Mouse (Mus musculus): ENCODE results near the gene Myh8.

Myh8 gene

DNA sequence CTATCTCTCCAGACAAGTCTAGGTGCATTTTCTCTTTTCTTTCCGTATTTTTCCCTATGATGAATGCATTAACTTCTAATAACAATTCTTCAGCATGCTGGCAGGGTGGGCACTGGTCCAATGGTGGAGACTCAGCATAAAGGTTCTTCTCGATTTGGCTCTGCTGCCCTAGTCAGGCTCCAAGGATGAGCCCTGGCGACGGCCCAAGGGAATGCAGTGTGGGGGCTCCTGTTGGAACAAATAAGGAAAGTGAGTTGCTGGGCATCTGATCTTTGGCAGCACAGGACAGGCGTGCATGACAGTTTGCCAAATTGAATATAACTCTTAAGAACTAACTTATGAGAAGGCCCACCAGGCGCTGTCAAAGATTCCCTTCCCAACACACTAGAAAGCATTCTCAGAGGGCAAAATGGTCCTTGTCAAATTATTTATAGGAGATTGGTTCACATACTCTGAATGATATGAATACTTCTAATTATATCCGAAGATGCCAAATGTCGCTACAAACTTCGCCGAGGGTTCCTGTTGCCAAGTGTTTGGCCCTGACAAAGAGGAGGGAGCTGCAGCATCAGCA is at the start of gene Myh8:
Myh8 (plus strand) TSS at position 524 of the 574 bp plus-strand sequence.
- no peak for DNase-seq

DNA sequence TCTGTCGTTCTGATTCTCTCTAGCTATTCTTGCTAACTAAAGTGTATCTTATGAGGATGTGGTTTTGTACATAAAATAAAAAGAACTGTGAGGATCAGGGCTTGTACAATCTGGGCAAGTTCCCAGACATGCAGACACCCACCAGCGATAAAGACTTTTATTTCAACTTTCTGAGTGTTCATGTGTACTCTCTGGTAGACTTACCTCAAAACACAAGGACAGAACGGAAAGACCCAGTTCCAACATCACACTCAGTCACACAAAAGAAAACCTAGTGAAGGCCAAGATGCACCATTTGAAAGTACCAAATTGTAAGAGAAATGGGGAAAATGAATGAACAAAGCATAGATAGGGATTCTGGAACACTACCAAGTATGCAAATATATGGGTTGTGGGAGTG is 48.2 kb upstream of the Myh8 start:
- no peak for DNase-seq

DNA sequence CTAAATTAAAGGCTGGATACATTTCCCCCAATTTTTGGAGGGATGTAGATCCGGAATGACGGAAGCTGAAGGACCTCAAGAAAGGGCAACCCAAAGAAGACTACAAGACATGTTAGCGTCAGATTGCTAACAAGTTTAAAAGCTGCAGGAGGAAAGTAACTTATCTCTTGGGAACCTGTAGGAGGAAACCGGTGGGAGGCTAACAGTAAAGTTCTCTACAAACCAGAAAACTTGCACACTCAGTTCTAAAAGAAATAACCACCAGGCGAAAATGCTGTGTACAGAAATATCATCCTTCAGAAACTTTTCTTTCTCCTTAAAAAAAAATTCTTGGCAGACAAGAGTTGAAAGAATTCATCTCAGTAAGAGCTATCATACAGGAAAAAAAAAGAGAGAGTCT is 47.8 kb upstream of the Myh8 start:
- no peak for DNase-seq

DNA sequence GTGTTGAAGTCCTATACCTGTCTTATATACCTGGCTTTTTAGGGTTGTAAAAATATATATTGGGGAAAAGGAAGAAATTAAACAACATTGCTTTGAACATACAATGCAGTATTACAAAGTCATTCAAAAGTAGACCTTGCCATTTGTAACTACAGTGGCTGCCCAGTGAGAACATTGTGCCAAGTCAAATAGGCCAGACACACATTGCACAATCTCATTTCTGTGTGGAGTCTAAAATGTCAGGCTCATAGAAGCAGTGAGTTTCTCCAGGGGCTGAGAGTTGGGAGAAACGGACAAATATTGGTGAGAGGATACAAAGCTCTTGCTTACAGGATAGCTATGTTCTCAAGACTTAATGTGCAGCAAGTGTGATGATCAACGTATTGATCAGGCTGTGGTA is 47.0 kb upstream of the Myh8 start:
- peak; percentile 79 for DNase-seq

DNA sequence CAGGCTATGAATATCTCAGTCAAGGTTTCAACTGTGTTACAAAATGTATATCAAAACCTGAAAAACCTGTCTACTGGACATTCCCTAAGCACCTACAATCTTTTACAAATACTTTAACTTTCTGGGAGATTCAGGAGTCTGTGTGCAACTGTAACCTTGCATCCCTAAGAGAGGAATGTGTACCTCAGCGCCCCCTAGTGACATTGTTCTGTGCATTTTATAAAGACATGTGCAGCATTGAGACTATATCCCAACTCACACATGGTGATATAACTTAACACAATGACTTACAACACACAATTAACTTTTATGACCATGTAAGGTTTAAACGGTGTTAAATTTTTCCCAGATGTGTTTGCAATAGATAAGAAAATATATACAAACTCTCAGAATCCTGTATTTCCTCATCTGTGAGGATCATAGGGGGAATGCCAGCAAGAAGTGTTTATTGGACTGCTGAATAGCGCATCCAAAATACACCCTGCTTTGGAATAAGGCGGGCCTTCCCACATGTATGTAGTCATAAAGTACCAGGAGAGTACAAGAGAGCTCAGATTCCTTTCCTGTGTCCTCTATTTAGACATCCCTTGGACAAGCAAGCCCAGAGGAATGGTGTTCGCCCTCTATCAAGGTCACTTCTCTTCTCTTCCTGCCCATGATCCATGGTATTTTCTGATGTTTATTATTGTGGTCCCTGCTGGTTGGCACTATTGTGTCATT is 41.1 kb upstream of the Myh8 start:
- DNase-seq, result peak; percentile 81

DNA sequence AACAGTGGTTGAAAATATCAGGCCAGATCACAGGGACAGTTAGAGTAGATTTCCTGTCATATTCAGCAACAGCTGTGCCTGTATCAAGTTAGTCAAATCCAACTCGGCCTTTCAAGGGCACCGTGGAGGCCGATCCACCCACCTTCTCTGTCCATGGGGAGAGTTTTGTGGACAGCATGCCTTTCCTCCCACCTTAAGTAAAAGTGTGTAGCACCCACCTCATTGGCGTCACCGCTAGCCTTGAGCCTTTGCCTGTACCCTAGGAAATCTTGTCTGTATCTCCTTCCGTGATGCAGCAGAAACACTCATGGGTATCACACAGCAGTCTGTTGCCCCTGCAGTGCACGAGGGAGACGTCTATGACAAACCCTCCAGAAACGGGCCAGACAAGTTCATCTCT is 40.1 kb upstream of the Myh8 start:
- DNase-seq, result no peak

DNA sequence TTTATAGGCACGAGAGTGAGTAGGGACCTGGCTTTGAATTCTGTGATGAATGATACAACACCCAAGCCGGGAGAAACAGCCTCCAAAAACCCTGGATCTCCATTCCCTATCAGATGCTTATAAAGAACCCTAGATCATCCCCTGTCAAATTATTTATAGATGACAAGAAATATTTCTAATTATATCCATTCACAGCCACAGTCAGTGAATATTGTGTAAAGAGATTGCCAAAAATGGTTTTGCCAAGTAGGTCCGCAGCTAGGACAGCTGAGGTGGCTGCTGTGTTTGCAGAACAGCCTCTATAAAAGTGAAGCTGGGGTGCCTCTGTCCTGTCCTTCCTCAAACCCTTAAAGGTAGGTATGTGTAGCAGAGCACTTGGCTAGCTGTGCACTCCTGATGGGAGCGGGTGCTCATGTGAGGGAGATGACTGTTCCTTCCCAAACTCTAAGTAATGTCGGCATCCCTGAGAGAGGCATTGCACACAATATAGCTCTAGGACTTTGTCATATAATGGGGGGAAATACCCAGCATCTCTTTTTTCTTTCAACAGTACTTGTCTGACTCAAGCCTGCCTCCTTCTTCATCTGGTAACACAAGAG is 39.3 kb upstream of the Myh8 start, which contains the start of gene Myh4:
Myh4 (plus strand) TSS at position 549 of the 599 bp plus-strand sequence.
- no peak for DNase-seq

DNA sequence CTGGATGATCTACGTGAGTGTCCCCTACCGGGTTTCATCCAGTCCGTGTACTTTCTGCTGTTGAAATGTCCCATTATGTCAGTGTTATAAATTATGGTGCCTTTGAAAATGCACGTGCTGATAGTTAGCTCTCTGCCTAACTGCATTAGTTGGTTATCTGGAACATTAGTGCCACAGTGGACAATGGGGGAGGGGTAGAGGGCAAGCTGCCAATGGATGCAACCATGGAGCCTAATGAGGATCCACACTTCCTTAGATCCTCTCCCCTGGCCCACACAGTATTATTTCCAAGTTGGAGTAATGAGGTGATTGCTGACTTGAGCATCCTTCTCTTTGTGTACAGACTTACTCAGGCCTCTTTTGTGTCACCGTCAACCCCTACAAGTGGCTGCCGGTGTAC is 35.9 kb upstream of the Myh8 start:
- no peak for DNase-seq

DNA sequence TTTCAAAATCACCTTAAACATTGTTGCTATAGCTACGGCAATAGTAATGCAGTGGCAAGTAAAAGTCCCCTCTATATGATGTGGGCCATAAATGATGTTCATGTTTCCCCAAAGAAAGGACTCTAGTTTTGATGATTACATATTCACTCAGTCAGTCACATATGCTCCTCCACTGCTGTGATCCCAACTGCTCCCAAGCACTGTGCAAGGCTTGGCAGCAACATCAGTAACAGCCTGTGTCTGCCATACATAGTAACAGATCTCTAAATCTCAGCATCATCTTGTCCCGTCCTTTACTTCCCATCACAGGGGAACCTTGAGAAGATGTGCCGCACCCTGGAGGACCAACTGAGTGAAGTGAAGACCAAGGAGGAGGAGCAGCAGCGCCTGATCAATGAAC is 23.2 kb upstream of the Myh8 start:
- no peak for DNase-seq

DNA sequence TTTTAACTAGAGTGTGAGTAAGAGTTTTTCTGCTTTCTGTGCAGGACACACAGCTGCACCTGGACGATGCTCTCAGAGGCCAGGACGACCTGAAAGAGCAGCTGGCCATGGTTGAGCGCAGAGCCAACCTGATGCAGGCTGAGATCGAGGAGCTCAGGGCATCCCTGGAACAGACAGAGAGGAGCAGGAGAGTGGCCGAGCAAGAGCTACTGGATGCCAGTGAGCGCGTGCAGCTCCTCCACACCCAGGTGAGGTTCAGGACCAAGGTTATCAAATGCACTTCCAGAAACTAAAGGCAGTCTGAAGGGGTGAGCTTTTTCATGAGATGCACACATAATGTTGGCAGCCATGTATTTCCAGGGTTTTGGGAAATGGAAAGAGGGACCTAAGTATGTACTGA is 19.9 kb upstream of the Myh8 start:
- DNase-seq, result no peak

DNA sequence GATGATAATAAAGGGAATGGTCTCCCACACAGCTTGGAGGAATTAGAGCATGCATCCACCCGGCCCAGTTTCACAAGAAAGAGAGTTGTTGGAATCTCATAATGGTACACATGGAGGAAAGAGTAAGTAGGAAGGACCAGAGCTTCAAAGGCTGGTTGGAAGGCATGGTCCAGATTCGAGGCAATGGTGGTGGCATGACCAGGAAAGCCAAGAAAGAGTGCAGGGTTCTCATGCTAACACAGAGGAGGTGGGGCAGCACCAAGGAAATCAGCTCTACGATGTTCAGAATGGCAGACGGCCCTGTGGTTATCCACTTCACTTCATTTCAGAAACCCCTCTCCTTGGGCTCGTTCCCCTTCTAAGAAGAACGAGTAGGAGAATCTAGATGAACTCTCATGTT is 16.0 kb upstream of the Myh8 start:
- DNase-seq, result no peak

DNA sequence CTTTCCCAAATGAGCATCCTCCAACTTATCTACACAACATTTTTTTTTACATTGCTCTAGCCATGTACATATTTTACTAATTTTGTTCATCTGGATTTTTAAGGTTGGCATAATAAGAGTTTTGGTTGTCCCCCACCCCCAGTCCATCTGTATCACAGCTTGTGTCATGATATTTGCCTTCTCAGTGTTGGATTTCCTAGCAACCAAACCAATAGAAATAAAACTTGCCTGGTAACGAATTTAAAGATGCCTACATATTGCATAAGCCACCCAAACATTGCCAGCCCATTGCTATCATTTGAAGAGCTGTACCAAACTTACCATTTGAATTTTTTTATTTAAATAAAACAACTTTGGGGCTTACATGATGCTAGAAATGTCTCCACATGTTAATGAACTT is 16.5 kb downstream of the Myh8 start:
- no peak for DNase-seq

DNA sequence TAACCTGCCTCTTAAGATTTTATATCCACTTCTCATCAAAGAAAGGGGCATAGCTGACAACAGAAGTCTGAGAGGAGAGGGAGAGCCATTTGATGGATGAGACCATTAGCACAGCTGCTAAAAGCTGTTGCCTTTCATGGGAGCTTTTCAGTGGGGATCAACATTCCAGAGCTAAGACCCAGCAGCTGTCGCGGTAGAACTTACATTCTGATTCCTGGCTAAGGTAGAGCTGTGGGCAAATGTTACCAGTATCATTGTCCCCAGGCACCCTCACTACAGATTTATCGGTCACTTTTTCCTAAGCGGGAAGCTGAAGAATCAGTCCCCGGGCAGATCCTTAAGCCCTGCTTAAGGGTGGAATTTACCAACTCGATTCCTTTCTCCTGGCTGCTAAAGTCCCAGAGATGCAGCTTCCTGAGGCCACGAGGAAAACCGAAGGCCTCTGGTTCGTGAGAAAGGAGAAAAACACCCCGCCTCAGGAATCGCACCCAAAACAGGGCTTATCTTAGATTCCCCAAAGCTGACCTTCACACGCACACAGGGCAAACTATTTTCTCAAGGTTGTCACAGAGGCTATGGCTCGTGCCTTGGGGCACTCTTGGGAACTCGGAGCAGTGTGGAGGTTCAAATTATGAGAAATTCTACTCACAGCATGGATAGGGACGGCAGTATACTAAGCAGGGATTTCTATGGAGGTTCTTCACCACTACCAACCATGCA is 37.0 kb downstream of the Myh8 start:
- DNase-seq, result no peak

DNA sequence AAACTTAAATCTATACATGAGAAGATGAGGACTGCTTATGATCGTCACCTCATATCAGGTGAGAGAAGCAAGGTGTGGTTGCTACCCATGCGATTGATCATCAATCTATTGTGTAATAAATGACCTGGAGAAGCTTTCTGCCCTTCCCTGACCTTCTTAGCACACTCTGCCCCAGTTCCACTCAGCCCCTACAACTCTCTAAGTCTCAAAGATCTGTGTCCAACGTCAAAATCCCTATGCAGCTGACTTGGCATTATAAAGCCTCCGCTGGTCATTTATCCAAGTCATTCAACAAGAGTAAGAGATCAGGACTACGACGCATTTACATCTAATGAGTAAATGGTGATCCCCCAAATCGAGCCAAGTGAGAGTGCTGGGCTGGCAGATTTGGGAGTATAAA is 44.4 kb downstream of the Myh8 start, which contains the start of gene Myh13:
Myh13 (plus strand) TSS at position 301 of the 400 bp plus-strand sequence.
- no peak for DNase-seq

DNA sequence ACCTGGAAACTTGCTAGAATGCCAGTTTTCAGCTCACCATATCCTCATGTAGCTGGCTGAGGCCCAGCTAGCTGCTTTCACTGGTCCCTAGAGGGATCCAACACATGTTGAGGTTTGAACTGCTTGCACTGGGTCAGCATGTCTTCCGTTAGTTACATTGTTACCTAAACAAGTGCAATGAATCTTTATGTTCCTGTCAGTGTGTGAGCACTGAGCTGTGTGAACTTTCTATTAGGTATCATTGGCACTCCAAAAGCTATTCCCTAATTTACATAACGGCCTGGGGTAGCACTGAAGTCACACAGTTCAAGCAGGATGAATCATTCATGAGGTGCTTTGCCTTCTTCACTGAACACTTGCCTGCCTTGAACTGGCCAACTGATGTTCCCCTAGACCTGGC is 49.6 kb downstream of the Myh8 start:
- no peak for DNase-seq

DNA sequence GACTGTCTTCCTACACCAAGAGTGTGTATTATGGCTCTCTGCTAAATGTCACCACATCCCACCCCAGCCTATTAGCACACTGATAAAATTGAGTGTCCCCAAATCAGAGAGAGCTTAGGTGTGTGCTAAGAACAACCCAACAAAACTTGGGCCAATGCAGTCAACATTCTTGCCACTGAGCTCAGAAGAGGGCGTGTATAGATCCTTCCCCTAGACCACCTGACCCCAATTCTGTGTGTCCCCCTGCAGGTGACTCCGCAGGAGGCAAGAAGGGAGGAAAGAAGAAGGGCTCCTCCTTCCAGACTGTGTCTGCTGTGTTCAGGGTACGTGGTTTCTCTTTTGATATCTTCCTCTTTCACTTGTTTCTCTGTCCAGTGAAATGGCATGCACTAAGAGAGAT is 67.6 kb downstream of the Myh8 start:
- DNase-seq, result no peak

DNA sequence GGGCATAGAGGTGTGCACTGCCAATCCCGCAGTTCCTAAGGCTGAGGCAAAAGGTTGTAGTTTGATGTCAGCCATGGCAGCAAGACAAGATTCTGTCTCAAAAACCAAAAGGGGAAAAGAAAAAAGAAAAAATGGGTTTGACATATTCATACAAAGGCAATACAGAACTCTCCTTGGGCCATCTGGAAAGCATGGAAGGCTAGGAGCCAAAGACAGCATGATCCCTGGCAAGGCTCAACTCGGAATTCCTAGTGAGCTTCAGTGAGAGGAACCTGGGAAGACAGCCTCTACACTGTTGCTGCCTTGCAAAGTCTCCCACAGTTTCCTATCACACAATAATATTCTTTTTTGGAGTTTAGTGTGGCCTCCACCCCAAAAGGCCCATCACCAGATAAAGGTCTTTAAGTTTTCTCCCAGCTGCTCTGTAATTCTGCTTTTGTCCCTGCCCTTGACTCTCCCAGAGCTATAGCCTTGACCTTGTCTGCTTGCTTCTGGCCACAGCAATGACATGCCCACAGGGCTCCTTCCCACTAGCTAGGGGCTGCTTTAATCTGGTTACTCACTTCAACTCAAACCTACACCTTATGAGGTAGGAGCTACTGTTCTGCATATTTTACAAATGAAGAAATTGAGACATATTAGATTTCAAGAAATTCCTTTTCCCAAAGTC is 68.4 kb downstream of the Myh8 start:
- DNase-seq, result no peak

DNA sequence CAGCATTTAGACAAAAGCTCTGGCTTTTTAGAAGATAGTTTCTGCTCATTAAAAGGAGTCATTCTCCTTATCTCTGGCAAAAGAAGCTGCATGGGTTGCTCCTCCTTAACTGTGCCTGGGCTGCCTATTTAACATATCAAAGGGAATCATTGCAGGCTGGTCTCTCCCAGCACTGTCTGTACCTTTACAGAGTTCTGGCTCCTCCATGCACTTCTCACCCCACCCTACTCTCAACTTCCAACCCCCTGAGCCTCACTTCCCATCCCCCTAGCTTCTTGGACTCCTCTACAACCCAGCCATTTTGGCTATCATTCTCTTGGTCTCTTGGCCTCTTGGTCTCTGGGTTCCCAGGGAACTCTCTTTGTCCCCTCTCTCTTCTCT is 68.9 kb downstream of the Myh8 start:
- no peak for DNase-seq

DNA sequence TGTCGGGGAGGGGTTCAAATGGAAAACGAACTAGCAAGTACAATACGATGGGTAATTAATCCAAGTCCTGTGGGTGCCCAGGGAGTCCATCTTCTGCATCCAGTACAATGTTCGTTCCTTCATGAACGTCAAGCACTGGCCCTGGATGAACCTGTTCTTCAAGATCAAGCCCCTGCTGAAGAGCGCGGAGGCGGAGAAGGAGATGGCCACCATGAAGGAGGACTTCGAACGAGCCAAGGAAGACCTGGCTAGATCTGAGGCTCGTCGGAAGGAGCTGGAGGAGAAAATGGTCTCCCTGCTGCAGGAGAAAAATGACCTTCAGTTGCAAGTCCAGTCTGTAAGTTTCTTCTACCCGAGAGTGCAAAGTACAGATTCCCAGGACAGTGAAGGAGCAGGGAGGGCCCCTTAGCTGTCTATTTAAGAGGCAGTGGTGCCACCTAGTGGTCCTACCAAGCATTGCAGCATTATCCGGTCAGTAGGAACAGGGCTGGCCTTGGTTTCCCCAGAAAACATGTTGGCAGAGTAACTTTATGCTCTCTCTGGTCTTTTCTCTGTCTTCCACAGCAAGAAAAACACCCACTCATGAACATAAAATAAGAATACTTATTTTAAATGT is 73.3 kb downstream of the Myh8 start:
- peak; percentile 82 for DNase-seq

DNA sequence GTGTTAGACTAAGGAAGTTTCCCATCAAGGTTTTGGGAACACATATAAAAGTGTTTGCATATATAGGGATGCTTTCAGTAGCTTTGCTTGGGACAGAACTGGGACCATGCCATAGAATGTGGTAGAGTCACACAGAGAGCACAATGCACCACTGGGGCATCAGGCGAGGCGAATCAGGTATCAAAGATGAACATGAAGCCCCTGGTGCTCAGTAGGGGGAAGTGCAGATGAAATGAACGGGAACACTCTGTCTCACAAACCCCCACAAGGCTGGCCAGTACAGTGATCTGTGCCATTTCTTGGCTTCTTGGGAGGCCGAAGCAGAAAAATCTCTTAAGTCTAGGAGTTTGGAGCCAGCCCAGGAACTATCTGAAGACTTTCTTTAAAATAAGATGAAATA is 76.1 kb downstream of the Myh8 start:
- no peak for DNase-seq

DNA sequence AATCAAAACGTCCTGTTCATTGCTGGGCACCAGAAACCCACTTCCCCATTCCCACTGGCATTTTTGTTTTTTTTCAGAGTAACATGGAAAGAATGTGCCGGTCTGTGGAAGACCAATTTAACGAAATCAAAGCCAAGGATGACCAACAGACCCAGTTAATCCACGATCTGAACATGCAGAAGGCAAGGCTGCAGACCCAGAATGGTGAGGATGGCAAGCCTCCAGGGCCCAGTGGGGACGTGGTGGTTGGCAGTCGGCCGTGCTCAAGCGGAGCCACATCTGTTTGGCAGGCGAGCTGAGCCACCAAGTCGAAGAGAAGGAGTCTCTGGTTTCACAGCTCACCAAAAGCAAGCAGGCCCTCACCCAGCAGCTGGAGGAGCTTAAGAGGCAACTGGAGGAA is 81.1 kb downstream of the Myh8 start:
- no peak for DNase-seq

Measured in lung, postnatal 36 days (tissue).